Mouse (Mus musculus) brain, embryonic 14.5 days (tissue): ENCODE measurements around the gene Pax5.

Source experiments
- CTCF ChIP-seq: fragments of 200-500 bp; IDR thresholded peaks from 2 replicates; pipeline ENCODE4 v1.5.1; 2012; ENCODE audit warnings: inconsistent platforms, mild to moderate bottlenecking, moderate library complexity, borderline replicate concordance; ENCODE audit not compliant: insufficient read depth, insufficient read length; ENCODE audit errors: extremely low read depth
- POLR2A ChIP-seq: fragments of 200-500 bp; IDR thresholded peaks from 2 replicates; pipeline ENCODE4 v1.6.1; 2012; ENCODE audit warnings: mild to moderate bottlenecking, inconsistent platforms, borderline replicate concordance; ENCODE audit not compliant: poor library complexity, insufficient read depth, insufficient read length, severe bottlenecking; ENCODE audit errors: extremely low read depth

DNA sequence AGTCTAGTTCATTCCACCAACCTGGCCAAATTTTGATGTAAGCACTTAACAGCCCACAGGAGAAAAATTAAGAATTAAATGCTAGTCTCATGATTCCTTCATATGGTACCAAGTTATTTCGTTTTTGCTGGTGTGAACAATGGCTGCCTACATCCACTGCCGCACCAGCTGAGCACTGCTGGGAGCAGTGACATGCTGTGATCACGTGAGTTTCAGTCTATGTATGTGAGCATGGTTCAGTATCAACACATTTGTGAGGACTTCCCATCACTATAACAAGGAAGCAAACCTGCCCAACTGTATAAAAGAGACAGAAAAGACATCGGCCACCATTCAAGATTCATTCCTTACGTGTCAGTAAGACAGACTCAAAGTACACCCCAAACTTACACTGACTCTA lies 137.3 kb downstream of the Pax5 start:
- TF ChIP-seq CTCF (no peak), POLR2A (no peak)
